Mouse (Mus musculus): Measurements from ENCODE around the gene Gm20388. TPM values are rescaled to one million over a fixed set of nuclear protein-coding genes. Genes with fewer than 3 reads are reported as not detected.
A peak's percentile ranks its signal among the peaks of the same experiment; 100 is the strongest.

Gene Gm20388
- polyA plus RNA-seq, 1 experiment from 2014 or later = 1.4 TPM

DNA sequence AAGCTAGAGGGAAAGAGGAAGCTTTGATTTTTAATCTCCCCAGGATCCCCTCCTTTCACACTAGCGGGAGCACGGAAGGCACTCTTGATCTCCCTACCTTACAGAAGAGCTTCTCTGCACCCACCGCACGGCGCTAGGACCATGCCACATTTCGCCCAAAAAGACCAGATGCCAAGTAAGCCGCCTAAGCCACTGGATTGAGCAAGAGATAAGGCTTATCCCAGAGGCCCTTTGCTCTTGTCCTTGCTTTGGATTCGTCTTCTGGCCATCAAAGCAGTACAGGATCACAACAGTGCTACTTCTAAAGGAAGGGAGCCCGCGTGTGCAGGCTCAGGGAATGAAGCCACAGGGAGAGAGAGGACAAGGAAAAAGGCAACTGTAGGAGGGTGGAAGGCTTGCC is 184.2 kb downstream of the Gm20388 start:
- ATAC-seq (ENCODE audit: low read depth) = no peak
- Histone ChIP-seq H3K27me3 (ENCODE audit: control insufficient read depth, insufficient read depth, low read depth, low read length) (no peaks in the 10 kb centered on the region), H3K9ac (ENCODE audit: low read depth, low read length) (no peak overlapping the region), H3K4me3 (ENCODE audit: low read depth, low read length) (no peak overlapping the region), H3K9me3 (replicated peaks; ENCODE audit: control insufficient read depth, low read length) (no peaks in the 10 kb centered on the region), H3K36me3 (ENCODE audit: control insufficient read depth, insufficient read depth) (peaks cover 9% of the 10 kb centered on the region; the same call in 1 of the 2 replicates), H3K27ac (ENCODE audit: low read length) (no peak overlapping the region), H3K4me2 (ENCODE audit: low read depth, low read length) (no peak overlapping the region), H3K4me1 (ENCODE audit: control insufficient read depth, low read depth, low read length) (peaks cover 8% of the 10 kb centered on the region; the same call in 1 of the 2 replicates)
- WGBS (ENCODE audit: insufficient replicate concordance) = 71% methylated on average over 10 of the region's 10 CpGs

DNA sequence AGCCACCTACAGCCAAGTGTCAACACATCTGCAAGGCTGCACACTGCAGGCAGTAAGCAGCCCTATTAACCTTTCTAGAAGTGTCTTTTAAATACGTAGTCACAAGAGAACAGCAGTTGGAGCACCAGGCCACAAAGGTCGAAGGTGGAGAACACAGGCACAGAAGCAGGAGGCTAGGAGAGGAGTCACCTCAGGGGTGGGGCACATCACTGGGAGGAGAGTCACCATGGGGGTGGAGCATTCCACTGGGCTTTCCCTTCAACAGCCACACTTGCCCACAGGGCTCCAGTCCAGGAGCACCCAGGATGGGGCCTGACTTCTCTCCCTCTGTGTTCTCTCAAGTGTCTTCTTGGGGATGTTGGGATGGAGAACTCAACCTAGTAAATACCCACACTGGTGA is 185.8 kb downstream of the Gm20388 start:
- Histone ChIP-seq H3K4me2 (ENCODE audit: low read depth, low read length) (no peak overlapping the region), H3K9me3 (replicated peaks; ENCODE audit: control insufficient read depth, low read length) (no peaks in the 10 kb centered on the region), H3K4me3 (ENCODE audit: low read depth, low read length) (no peak overlapping the region), H3K27me3 (ENCODE audit: control insufficient read depth, insufficient read depth, low read depth, low read length) (no peaks in the 10 kb centered on the region), H3K27ac (ENCODE audit: low read length) (no peak overlapping the region), H3K36me3 (ENCODE audit: control insufficient read depth, insufficient read depth) (peaks cover 6% of the 10 kb centered on the region; the same call in 1 of the 2 replicates), H3K4me1 (ENCODE audit: control insufficient read depth, low read depth, low read length) (peaks cover 16% of the 10 kb centered on the region), H3K9ac (ENCODE audit: low read depth, low read length) (no peak overlapping the region)
- peak; percentile 51 for ATAC-seq (ENCODE audit: low read depth)
- WGBS (ENCODE audit: insufficient replicate concordance) = 44% methylated on average over 2 of the region's 2 CpGs

DNA sequence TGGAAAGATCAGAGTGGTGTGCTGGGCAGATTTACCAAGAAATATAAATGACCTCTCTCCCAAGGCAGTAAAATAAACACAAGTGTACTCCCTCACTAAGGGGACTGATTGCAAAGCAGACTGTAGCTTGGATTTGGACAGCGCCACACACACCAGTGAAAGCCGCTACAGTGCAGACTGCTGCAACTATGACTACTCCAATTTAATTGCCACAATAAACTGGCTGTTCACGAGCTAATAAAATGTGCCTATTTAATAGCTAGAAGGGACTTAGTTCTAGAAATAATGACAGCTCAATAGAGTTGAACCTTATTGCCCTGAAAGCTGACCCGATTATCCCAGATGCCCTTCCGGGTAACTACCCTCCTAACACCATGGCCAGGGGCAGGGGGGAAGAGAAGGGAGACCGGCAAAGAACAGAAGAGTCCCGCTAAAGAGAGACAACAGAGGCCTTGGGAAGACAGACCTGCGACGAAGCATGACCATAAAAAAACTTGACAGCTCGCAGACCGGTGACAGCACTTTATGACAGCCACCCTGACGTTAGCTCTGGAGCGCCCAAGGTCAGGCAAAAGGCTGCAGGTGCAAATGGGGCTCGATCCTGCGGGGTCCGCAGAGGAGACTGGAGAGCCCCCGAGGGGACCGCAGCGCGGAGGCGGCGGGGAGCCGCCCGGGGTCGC is 189.9 kb downstream of the Gm20388 start:
- no peak for ATAC-seq (ENCODE audit: low read depth)
- H3K27ac ChIP-seq (ENCODE audit: low read length) = no peak overlapping the region
- H3K36me3 ChIP-seq (ENCODE audit: control insufficient read depth, insufficient read depth) = no peaks in the 10 kb centered on the region
- H3K9me3 ChIP-seq (replicated peaks; ENCODE audit: control insufficient read depth, low read length) = no peaks in the 10 kb centered on the region
- peak overlapping the region; percentile 81 for H3K9ac ChIP-seq (ENCODE audit: low read depth, low read length)
- H3K27me3 ChIP-seq (ENCODE audit: control insufficient read depth, insufficient read depth, low read depth, low read length) = no peaks in the 10 kb centered on the region
- peak overlapping the region; percentile 88 for H3K4me3 ChIP-seq (ENCODE audit: low read depth, low read length)
- WGBS (ENCODE audit: insufficient replicate concordance) = 4% methylated on average over 25 of the region's 25 CpGs
- peaks cover 24% of the 10 kb centered on the region for H3K4me1 ChIP-seq (ENCODE audit: control insufficient read depth, low read depth, low read length)
- H3K4me2 ChIP-seq (ENCODE audit: low read depth, low read length) = peak overlapping the region; percentile 87

- H3K4me3 ChIP-seq (ENCODE audit: low read depth, low read length) = peak within 1 kb of the TSS; percentile 88
- peak within 1 kb of the TSS; percentile 81 for H3K27ac ChIP-seq (ENCODE audit: low read length)
- H3K4me2 ChIP-seq (ENCODE audit: low read depth, low read length) = peak within 1 kb of the TSS; percentile 87
- no peaks in the 10 kb centered on the region for H3K27me3 ChIP-seq (ENCODE audit: control insufficient read depth, insufficient read depth, low read depth, low read length)
- peaks cover 24% of the 10 kb centered on the region for H3K4me1 ChIP-seq (ENCODE audit: control insufficient read depth, low read depth, low read length)
- peak within 1 kb of the TSS; percentile 81 for H3K9ac ChIP-seq (ENCODE audit: low read depth, low read length)
- ATAC-seq (ENCODE audit: low read depth) = peak; percentile 72
- H3K9me3 ChIP-seq (replicated peaks; ENCODE audit: control insufficient read depth, low read length) = no peaks in the 10 kb centered on the region
- whole genome bisulfite sequencing (ENCODE audit: insufficient replicate concordance) = under 1% methylated on average over 87 of the region's 88 CpGs
- H3K36me3 ChIP-seq (ENCODE audit: control insufficient read depth, insufficient read depth) = no peaks in the 10 kb centered on the region
Observed at GRCm38 (mm10) chr8:120101068-120101972, 190.7 kb downstream of the Gm20388 start, which contains the start of gene Zdhhc7. TSS of gene Zdhhc7 (minus strand) at chr8:120101482.

- Histone ChIP-seq H3K4me3 (ENCODE audit: low read depth, low read length) (no peak overlapping the region), H3K9ac (ENCODE audit: low read depth, low read length) (no peak overlapping the region), H3K4me1 (ENCODE audit: control insufficient read depth, low read depth, low read length) (peaks cover 16% of the 10 kb centered on the region), H3K27ac (ENCODE audit: low read length) (no peak overlapping the region; the same call in 1 of the 2 replicates), H3K9me3 (replicated peaks; ENCODE audit: control insufficient read depth, low read length) (no peaks in the 10 kb centered on the region), H3K4me2 (ENCODE audit: low read depth, low read length) (no peak overlapping the region), H3K36me3 (ENCODE audit: control insufficient read depth, insufficient read depth) (no peaks in the 10 kb centered on the region), H3K27me3 (ENCODE audit: control insufficient read depth, insufficient read depth, low read depth, low read length) (no peaks in the 10 kb centered on the region)
- 78% methylated on average over 9 of the region's 9 CpGs for WGBS (ENCODE audit: insufficient replicate concordance)
- no peak for ATAC-seq (ENCODE audit: low read depth)
Observed at GRCm38 (mm10) chr8:120103916-120104315, 193.3 kb downstream of the Gm20388 start.

- H3K27me3 ChIP-seq (ENCODE audit: control insufficient read depth, insufficient read depth, low read depth, low read length) = no peaks in the 10 kb centered on the region
- H3K4me2 ChIP-seq (ENCODE audit: low read depth, low read length) = no peak overlapping the region
- H3K27ac ChIP-seq (ENCODE audit: low read length) = no peak overlapping the region
- no peak overlapping the region for H3K9ac ChIP-seq (ENCODE audit: low read depth, low read length)
- no peaks in the 10 kb centered on the region for H3K9me3 ChIP-seq (replicated peaks; ENCODE audit: control insufficient read depth, low read length)
- H3K36me3 ChIP-seq (ENCODE audit: control insufficient read depth, insufficient read depth) = no peaks in the 10 kb centered on the region
- H3K4me1 ChIP-seq (ENCODE audit: control insufficient read depth, low read depth, low read length) = peaks cover 16% of the 10 kb centered on the region
- H3K4me3 ChIP-seq (ENCODE audit: low read depth, low read length) = no peak overlapping the region
- no peak for ATAC-seq (ENCODE audit: low read depth)
- WGBS (ENCODE audit: insufficient replicate concordance) = 31% methylated on average over 9 of the region's 9 CpGs
Observed at GRCm38 (mm10) chr8:120104721-120105272, 194.2 kb downstream of the Gm20388 start.

GRCm38 (mm10) chr8:120109149-120109548 is 198.5 kb downstream of the Gm20388 start:
- 15% methylated on average over 3 of the region's 3 CpGs for WGBS (ENCODE audit: insufficient replicate concordance)
- Histone ChIP-seq H3K9me3 (replicated peaks; ENCODE audit: control insufficient read depth, low read length) (no peaks in the 10 kb centered on the region), H3K27ac (ENCODE audit: low read length) (no peak overlapping the region), H3K4me1 (ENCODE audit: control insufficient read depth, low read depth, low read length) (peaks cover 9% of the 10 kb centered on the region), H3K4me2 (ENCODE audit: low read depth, low read length) (no peak overlapping the region), H3K9ac (ENCODE audit: low read depth, low read length) (no peak overlapping the region), H3K36me3 (ENCODE audit: control insufficient read depth, insufficient read depth) (no peaks in the 10 kb centered on the region), H3K4me3 (ENCODE audit: low read depth, low read length) (no peak overlapping the region), H3K27me3 (ENCODE audit: control insufficient read depth, insufficient read depth, low read depth, low read length) (peaks cover 2% of the 10 kb centered on the region)
- no peak for ATAC-seq (ENCODE audit: low read depth)

- ATAC-seq (ENCODE audit: low read depth) = no peak
Observed at GRCm38 (mm10) chr8:120110966-120111365, 200.3 kb downstream of the Gm20388 start.

More at GRCm38 (mm10) chr8:120110966-120111365, 200.3 kb downstream of the Gm20388 start:
- Histone ChIP-seq H3K36me3 (ENCODE audit: control insufficient read depth, insufficient read depth) (no peaks in the 10 kb centered on the region), H3K27ac (ENCODE audit: low read length) (no peak overlapping the region), H3K4me3 (ENCODE audit: low read depth, low read length) (no peak overlapping the region), H3K4me1 (ENCODE audit: control insufficient read depth, low read depth, low read length) (peaks cover 12% of the 10 kb centered on the region), H3K27me3 (ENCODE audit: control insufficient read depth, insufficient read depth, low read depth, low read length) (peaks cover 20% of the 10 kb centered on the region), H3K4me2 (ENCODE audit: low read depth, low read length) (no peak overlapping the region), H3K9me3 (replicated peaks; ENCODE audit: control insufficient read depth, low read length) (no peaks in the 10 kb centered on the region), H3K9ac (ENCODE audit: low read depth, low read length) (no peak overlapping the region)
- WGBS (ENCODE audit: insufficient replicate concordance) = 67% methylated on average over 4 of the region's 4 CpGs

All from liver, embryonic 16.5 days (tissue).